Mouse (Mus musculus) brain, adult 2 months (tissue): Measurements from ENCODE around the gene Ina.

Source experiments
- DNase-seq: peaks from one replicate; pipeline ENCODE4 v3.0.0; 2011; ENCODE audit warnings: low read depth, low spot score

The Ina gene

GRCm38 (mm10) chr19:47014159-47014446, 395 bp upstream of the Ina start:
- no peak for DNase-seq

GRCm38 (mm10) chr19:47015396-47015795, 898 bp downstream of the Ina start:
- DNase-seq, result no peak

- peak; percentile 45 for DNase-seq
These were observed 1.5 kb downstream of the Ina start for GRCm38 (mm10) chr19:47015965-47016364.

GRCm38 (mm10) chr19:47016487-47016886, 2.0 kb downstream of the Ina start:
- DNase-seq, result peak; percentile 58

- peak; percentile 60 for DNase-seq
These were observed 3.3 kb downstream of the Ina start for GRCm38 (mm10) chr19:47017831-47018230.

- DNase-seq, result no peak
These were observed 3.8 kb downstream of the Ina start for GRCm38 (mm10) chr19:47018330-47018729.

- DNase-seq, result peak; percentile 51
These were observed 4.8 kb downstream of the Ina start for GRCm38 (mm10) chr19:47019326-47019725.

GRCm38 (mm10) chr19:47022709-47023108, 8.2 kb downstream of the Ina start:
- DNase-seq, result no peak

- DNase-seq, result no peak
These were observed 9.0 kb downstream of the Ina start for GRCm38 (mm10) chr19:47023546-47023945.

GRCm38 (mm10) chr19:47024954-47025353, 10.5 kb downstream of the Ina start:
- peak; percentile 74 for DNase-seq

- DNase-seq, result no peak
These were observed 12.0 kb downstream of the Ina start for GRCm38 (mm10) chr19:47026513-47026912.

- DNase-seq, result no peak
These were observed 15.3 kb downstream of the Ina start for GRCm38 (mm10) chr19:47029796-47030195.

- DNase-seq, result peak; percentile 49
These were observed 17.3 kb downstream of the Ina start for GRCm38 (mm10) chr19:47031770-47032169.

GRCm38 (mm10) chr19:47034916-47035315, 20.4 kb downstream of the Ina start:
- DNase-seq, result peak; percentile 78

- no peak for DNase-seq
These were observed 22.1 kb downstream of the Ina start for GRCm38 (mm10) chr19:47036596-47036995.

GRCm38 (mm10) chr19:47040720-47041473, 26.4 kb downstream of the Ina start:
- peak; percentile 79 for DNase-seq

GRCm38 (mm10) chr19:47043608-47044007, 29.1 kb downstream of the Ina start:
- DNase-seq, result no peak

- peak; percentile 24 for DNase-seq
These were observed 31.8 kb downstream of the Ina start for GRCm38 (mm10) chr19:47046343-47046742.

GRCm38 (mm10) chr19:47047236-47047833, 32.8 kb downstream of the Ina start:
- DNase-seq, result no peak

- DNase-seq, result no peak
These were observed 34.6 kb downstream of the Ina start for GRCm38 (mm10) chr19:47049061-47049460.

GRCm38 (mm10) chr19:47049840-47050239, 35.3 kb downstream of the Ina start:
- DNase-seq, result no peak

GRCm38 (mm10) chr19:47050271-47051032, 36.0 kb downstream of the Ina start, which contains the start of gene Pcgf6:
Pcgf6 (minus strand) TSS chr19:47050906.
- DNase-seq, result peak; percentile 95

- DNase-seq, result no peak
These were observed 38.4 kb downstream of the Ina start for GRCm38 (mm10) chr19:47052927-47053326.
